Mouse (Mus musculus) megakaryocyte, embryonic 14.5 days (primary cell): Measurements from ENCODE around the gene Gstm6. TPM values are rescaled to one million over a fixed set of nuclear protein-coding genes. Genes with fewer than 3 reads are reported as not detected.

Experiments
- H3K27me3 ChIP-seq: replicated peaks from 2 replicates; pipeline ENCODE3; 2012; ENCODE audit warnings: inconsistent platforms
- H3K36me3 ChIP-seq: replicated peaks from 2 replicates; pipeline ENCODE3; 2012; ENCODE audit warnings: low read length, inconsistent platforms, mixed read lengths
- H3K4me1 ChIP-seq: 2 replicates; pipeline ENCODE4 v1.6.1; 2012; ENCODE audit warnings: inconsistent platforms
- H3K4me3 ChIP-seq: replicated peaks from 2 replicates; pipeline ENCODE3; 2012; ENCODE audit warnings: moderate library complexity, mild to moderate bottlenecking, inconsistent platforms
- H3K9me3 ChIP-seq: 2 replicates; pipeline ENCODE4 v1.6.1; 2012; ENCODE audit warnings: inconsistent platforms
- FLI1 ChIP-seq: IDR thresholded peaks from 2 replicates; pipeline ENCODE4 v1.6.1; 2012; ENCODE audit warnings: low read length, inconsistent platforms, mixed read lengths
- GATA1 ChIP-seq: IDR thresholded peaks from 3 replicates; pipeline ENCODE4 v1.6.1; 2012; ENCODE audit warnings: mixed read lengths, low read length, inconsistent platforms, borderline replicate concordance
- polyA plus RNA-seq: library from polyadenylated mRNA; stranded (reverse); fragments of >175 nt; gene quantifications from 2 replicates; pipeline ENCODE4 v1.2.3, GENCODE M21; 2012; ENCODE audit warnings: low replicate concordance; ENCODE audit not compliant: insufficient read depth

The Gstm6 gene
- polyA plus RNA-seq, 1 experiment = not detected

DNA sequence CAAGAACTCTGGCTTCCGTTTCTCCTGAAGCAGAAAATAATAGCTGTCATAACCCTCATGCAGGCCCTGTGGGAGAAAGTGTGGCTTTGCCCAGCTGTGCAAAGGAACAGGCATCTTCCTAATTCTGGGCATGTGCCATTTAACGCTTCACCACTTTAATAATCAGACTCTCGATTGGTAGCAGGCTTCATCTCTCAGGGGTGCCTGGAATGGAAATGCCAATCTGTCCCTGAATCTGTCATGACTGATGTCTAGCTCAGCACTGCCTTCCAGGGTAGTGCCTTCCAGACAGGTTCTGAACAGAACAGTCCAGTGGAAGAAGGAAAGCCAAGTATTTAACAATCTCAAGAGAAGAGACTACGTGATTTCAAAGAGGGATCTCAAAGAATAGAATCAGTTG, 2.3 kb downstream of the Gstm6 start:
- peaks cover 12% of the 10 kb centered on the region for H3K4me1 ChIP-seq
- H3K27me3 ChIP-seq = peaks cover 68% of the 10 kb centered on the region
- H3K4me3 ChIP-seq = no peak overlapping the region
- H3K36me3 ChIP-seq = no peaks in the 10 kb centered on the region
- H3K9me3 ChIP-seq = peaks cover 10% of the 10 kb centered on the region
- no peak for TF ChIP-seq GATA1
- no peak for TF ChIP-seq FLI1

GRCm38 (mm10) chr3:107940524-107940923, 3.0 kb downstream of the Gstm6 start:
- H3K4me3 ChIP-seq = no peak overlapping the region
- TF ChIP-seq GATA1 (no peak), FLI1 (no peak)
- H3K4me1 ChIP-seq = peaks cover 16% of the 10 kb centered on the region
- peaks cover 10% of the 10 kb centered on the region for H3K9me3 ChIP-seq
- H3K36me3 ChIP-seq = no peaks in the 10 kb centered on the region
- H3K27me3 ChIP-seq = peaks cover 70% of the 10 kb centered on the region

DNA sequence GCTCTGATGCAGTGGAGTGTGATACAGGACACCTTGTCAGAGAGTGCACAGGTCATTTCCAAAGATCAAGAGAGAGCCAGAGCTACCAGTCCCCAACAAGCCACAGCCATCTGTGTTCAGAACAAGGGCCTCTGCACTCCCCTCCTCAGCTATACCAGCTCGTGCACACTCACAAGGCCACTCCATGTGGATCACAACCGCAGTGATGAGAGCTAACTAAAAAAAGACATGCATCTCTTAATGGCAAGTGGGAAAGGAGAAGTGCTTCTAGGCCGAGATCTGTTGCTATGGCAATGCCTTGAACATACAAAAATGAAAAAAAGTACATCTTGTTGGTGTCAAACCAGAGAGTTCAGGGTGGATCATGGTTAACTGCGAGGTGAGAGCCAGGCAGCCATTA, 3.7 kb downstream of the Gstm6 start:
- H3K4me1 ChIP-seq = peaks cover 16% of the 10 kb centered on the region

DNA sequence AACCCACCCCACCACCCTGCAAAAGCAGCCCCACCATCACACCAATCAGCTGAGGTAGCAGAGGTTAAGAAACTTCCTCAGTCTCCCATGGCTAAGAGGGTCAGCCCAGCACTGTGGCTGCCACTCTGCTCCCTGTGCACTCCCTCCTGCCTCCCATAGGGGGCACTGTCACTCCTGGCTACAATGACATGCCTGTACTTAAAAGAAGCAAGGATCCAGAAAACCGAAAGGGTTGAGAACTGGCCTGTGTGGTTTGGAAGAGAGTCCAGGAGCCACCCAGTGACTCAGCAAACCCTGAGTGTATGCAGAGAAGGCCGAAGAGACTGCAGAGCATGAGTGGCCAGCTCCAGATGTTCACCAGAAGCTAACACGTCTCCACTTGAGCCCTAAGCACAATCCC, 4.1 kb downstream of the Gstm6 start:
- no peaks in the 10 kb centered on the region for H3K36me3 ChIP-seq
- H3K4me3 ChIP-seq = peak overlapping the region; percentile 69
- no peak for TF ChIP-seq FLI1
- no peak for TF ChIP-seq GATA1
- H3K9me3 ChIP-seq = peaks cover 8% of the 10 kb centered on the region
- peaks cover 64% of the 10 kb centered on the region for H3K27me3 ChIP-seq
- H3K4me1 ChIP-seq = peaks cover 16% of the 10 kb centered on the region

More for the DNA sequence above, 3.7 kb downstream of the Gstm6 start:
- Histone ChIP-seq H3K9me3 (peaks cover 10% of the 10 kb centered on the region), H3K36me3 (no peaks in the 10 kb centered on the region), H3K27me3 (peaks cover 66% of the 10 kb centered on the region), H3K4me3 (peak overlapping the region; percentile 69)
- no peak for TF ChIP-seq GATA1
- no peak for TF ChIP-seq FLI1

DNA sequence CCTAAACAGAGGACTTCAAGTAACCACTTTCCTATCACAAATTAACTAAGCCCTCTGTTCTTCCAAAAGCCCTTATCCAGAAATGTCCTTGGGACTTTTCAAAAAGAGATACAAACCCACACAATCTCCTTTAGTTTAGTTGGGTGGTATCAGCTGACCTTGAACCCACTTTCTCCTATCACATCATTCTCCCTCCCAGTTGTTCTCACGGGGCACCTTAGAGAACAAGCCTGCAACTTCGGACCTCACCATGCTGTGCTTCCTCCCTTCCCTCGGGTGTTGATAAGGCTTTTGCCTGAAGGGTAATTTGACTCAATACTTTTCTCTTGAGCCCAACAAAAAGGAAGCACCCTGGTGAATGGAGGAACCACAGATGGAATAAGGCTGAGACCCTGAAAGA, 7.7 kb downstream of the Gstm6 start:
- H3K4me3 ChIP-seq = no peak overlapping the region
- H3K4me1 ChIP-seq = peaks cover 25% of the 10 kb centered on the region
- no peaks in the 10 kb centered on the region for H3K36me3 ChIP-seq
- peaks cover 56% of the 10 kb centered on the region for H3K27me3 ChIP-seq
- H3K9me3 ChIP-seq = no peaks in the 10 kb centered on the region
- TF ChIP-seq FLI1 (no peak), GATA1 (no peak)

- Histone ChIP-seq H3K4me3 (no peak overlapping the region), H3K27me3 (peaks cover 55% of the 10 kb centered on the region), H3K36me3 (no peaks in the 10 kb centered on the region), H3K4me1 (peaks cover 25% of the 10 kb centered on the region), H3K9me3 (no peaks in the 10 kb centered on the region)
- TF ChIP-seq FLI1 (no peak), GATA1 (no peak)
Measured at GRCm38 (mm10) chr3:107935268-107935667, 8.3 kb downstream of the Gstm6 start.

DNA sequence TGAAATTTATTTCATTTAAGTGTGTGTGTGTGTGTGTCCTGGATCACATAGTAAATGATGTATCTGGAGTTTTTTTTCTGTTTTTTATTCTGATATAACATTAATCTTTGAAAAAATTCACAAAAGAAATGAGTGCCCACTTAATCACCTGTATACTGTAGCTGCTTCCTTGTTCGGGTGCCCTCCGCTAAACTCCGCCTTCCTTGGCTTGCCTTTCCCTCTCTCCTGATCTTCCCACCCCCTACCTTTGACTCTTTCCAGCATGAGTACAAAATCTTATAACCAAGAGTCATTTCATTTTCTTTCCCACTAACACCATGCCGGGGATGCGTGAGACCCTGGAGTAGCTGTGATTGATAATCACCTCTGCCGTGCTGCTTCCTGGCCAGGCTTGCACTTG, 11.4 kb downstream of the Gstm6 start:
- no peak for TF ChIP-seq FLI1
- H3K4me3 ChIP-seq = no peak overlapping the region
- H3K4me1 ChIP-seq = peaks cover 12% of the 10 kb centered on the region
- no peaks in the 10 kb centered on the region for H3K36me3 ChIP-seq
- no peaks in the 10 kb centered on the region for H3K9me3 ChIP-seq
- H3K27me3 ChIP-seq = peaks cover 66% of the 10 kb centered on the region

- H3K27me3 ChIP-seq = peaks cover 70% of the 10 kb centered on the region
- peak within 1 kb of the TSS; percentile 86 for H3K4me3 ChIP-seq
- TF ChIP-seq FLI1 (no peak), GATA1 (no peak)
- H3K9me3 ChIP-seq = no peaks in the 10 kb centered on the region
- no peaks in the 10 kb centered on the region for H3K36me3 ChIP-seq
- peaks cover 12% of the 10 kb centered on the region for H3K4me1 ChIP-seq
Measured at GRCm38 (mm10) chr3:107931670-107932069, 11.9 kb downstream of the Gstm6 start, which contains the start of gene Gstm7. Gene Gstm7, minus strand, starts transcription at chr3:107931817.

DNA sequence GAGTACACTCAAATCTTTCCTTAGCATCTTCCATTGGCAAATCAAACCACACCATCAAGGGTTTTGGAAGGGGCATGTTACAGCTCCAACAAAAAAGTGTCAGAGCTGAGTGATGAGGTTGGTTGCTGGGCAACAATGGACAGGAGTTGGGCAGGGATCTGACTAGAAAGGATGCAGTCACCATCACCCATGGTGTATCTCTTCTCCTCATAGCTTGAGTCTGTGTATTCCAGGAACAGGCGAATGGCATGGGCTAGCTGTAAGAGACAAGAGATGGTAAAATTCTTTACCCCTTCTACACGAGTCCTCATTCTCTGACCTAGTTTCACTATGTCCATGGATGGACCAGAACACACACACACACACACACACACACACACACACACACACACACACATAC, 12.4 kb downstream of the Gstm6 start:
- peaks cover 69% of the 10 kb centered on the region for H3K27me3 ChIP-seq
- TF ChIP-seq GATA1 = no peak
- H3K9me3 ChIP-seq = no peaks in the 10 kb centered on the region
- no peaks in the 10 kb centered on the region for H3K36me3 ChIP-seq
- H3K4me1 ChIP-seq = peaks cover 11% of the 10 kb centered on the region
- H3K4me3 ChIP-seq = peak overlapping the region; percentile 86

DNA sequence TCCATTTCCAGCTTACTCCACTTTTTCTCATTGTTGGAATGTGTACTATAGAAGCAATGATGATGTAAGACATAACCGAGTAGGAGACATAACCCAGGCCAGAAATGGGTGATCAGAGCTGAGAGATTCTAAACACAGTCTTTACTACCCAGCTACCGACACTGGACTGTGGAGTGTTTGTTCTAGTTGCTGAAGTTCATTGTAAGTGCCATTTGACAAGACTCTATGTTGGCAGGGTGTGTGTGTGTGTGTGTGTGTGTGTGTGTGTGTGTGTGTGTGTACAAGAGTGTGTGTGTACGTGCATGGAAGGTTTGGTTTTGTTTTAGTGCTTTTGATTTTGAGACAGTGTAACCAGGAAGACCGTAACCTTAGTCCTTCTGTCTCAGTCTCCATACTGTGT, 13.8 kb downstream of the Gstm6 start:
- no peaks in the 10 kb centered on the region for H3K36me3 ChIP-seq

GRCm38 (mm10) chr3:107929243-107929642, 14.3 kb downstream of the Gstm6 start:
- H3K36me3 ChIP-seq = no peaks in the 10 kb centered on the region
- H3K27me3 ChIP-seq = peaks cover 65% of the 10 kb centered on the region
- no peak overlapping the region for H3K4me3 ChIP-seq
- no peaks in the 10 kb centered on the region for H3K9me3 ChIP-seq
- TF ChIP-seq GATA1 = no peak
- no peak for TF ChIP-seq FLI1
- peaks cover 8% of the 10 kb centered on the region for H3K4me1 ChIP-seq

More for the DNA sequence above, 13.8 kb downstream of the Gstm6 start:
- Histone ChIP-seq H3K9me3 (no peaks in the 10 kb centered on the region), H3K27me3 (peaks cover 65% of the 10 kb centered on the region), H3K4me1 (peaks cover 8% of the 10 kb centered on the region), H3K4me3 (no peak overlapping the region)
- TF ChIP-seq FLI1 = no peak
- TF ChIP-seq GATA1 = no peak
